Mouse (Mus musculus) liver, embryonic 13.5 days (tissue): ENCODE results near the gene Chst11. TPM values are rescaled to one million over a fixed set of nuclear protein-coding genes. Genes with fewer than 3 reads are reported as not detected.

Experiments used
- ATAC-seq: fragments of 200-750 bp; cut with Nextera tagmentation; 2 replicates; pipeline ENCODE4 v1.8.0; 2017; ENCODE audit warnings: low read depth, mild to moderate bottlenecking, moderate number of reproducible peaks, moderate library complexity
- DNase-seq: peaks from one replicate; pipeline ENCODE4 v3.0.0; 2022
- H3K27ac ChIP-seq: fragments of 300-500 bp; sonication (generic); 2 replicates; pipeline ENCODE4 v1.5.1; 2015; ENCODE audit warnings: moderate library complexity, mild to moderate bottlenecking, inconsistent platforms
- H3K27me3 ChIP-seq: fragments of 300-500 bp; sonication (generic); 2 replicates; pipeline ENCODE4 v1.6.1; 2015; ENCODE audit warnings: mild to moderate bottlenecking, inconsistent platforms
- H3K36me3 ChIP-seq: fragments of 300-500 bp; sonication (generic); 2 replicates; pipeline ENCODE4 v1.6.1; 2015; ENCODE audit warnings: mild to moderate bottlenecking, inconsistent platforms
- H3K4me1 ChIP-seq: fragments of 300-500 bp; sonication (generic); replicated peaks from 2 replicates; pipeline ENCODE4 v1.6.1; 2015; ENCODE audit warnings: inconsistent platforms
- H3K4me2 ChIP-seq: fragments of 300-500 bp; sonication (generic); 2 replicates; pipeline ENCODE4 v1.6.1; 2015; ENCODE audit warnings: inconsistent platforms, mild to moderate bottlenecking, moderate library complexity
- H3K4me3 ChIP-seq: fragments of 300-500 bp; sonication (generic); replicated peaks from 2 replicates; pipeline ENCODE4 v1.5.1; 2015; ENCODE audit warnings: mild to moderate bottlenecking, inconsistent platforms
- H3K9ac ChIP-seq: fragments of 300-500 bp; sonication (generic); 2 replicates; pipeline ENCODE4 v1.6.1; 2015; ENCODE audit warnings: mild to moderate bottlenecking, inconsistent platforms
- H3K9me3 ChIP-seq: fragments of 300-500 bp; sonication (generic); replicated peaks from 2 replicates; pipeline ENCODE4 v1.6.1; 2016; ENCODE audit warnings: inconsistent platforms
- WGBS: fragments of 180-500 bp; shearing (Covaris S2); methylation state at CpG from one replicate; pipeline ENCODE4 v1.1.7; 2015; ENCODE audit not compliant: insufficient replicate concordance; 5-methylcytosine and 5-hydroxymethylcytosine counted together
- polyA plus RNA-seq: library from polyadenylated mRNA; unstranded; fragments of >200 nt; fragmentation: Nextera tagmentation; extraction: Ambion mirVana; gene quantifications from 2 replicates; pipeline ENCODE4 v1.2.1, GENCODE M21; 2015

The Chst11 gene
- 1.2 and 1.3 TPM in 2 replicates for polyA plus RNA-seq

DNA sequence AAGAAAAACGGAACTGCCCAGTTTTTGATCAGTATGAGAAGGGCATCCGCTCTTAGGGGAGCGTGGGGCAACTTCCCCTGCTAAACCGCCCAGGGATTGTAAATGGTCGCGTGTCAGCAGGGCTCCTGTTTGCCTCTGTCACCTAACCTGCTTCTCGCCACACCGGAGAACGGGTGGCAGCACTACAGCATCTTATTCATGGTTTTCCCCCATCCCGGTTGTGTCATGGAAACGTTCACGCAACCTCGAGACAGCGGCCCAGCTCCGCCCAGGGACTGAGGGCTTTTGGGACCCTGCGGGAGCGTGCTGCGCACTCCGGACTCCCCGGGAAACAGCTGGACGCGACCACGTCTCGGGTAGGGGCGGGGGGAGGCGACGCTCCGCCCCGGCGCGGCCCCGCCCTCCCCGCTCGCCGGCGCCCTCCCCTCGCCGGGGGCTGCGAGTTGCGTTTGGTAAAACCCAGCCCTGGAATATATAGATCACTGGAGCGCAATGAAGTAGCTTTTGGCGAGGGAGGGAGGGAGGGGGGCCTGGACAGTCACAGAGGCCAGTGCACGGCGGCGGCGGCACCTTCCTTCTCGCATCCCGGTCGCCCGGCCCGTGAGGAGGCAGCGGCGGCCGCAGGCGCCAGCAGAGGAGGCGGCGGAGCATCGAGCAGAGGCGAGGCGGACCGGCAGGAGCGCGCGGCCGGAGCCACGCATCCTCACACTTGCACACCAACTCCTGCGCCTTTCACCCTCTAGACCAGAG lies at the start of gene Chst11:
Gene Chst11 (plus strand): TSS at position 549 of the 750 bp plus-strand sequence.
- H3K4me3 ChIP-seq: peak within 1 kb of the TSS; percentile 90
- WGBS: under 1% methylated on average over 67 of the region's 67 CpGs
- H3K27ac ChIP-seq: peak within 1 kb of the TSS; percentile 92
- H3K9ac ChIP-seq: peak within 1 kb of the TSS; percentile 94
- H3K4me2 ChIP-seq: peak within 1 kb of the TSS; percentile 92
- peaks cover 55% of the 10 kb centered on the region for H3K4me1 ChIP-seq
- H3K36me3 ChIP-seq: no peaks in the 10 kb centered on the region
- ATAC-seq (peak; percentile 85), DNase-seq (peak; percentile 69)
- H3K27me3 ChIP-seq: peaks cover 48% of the 10 kb centered on the region
- no peaks in the 10 kb centered on the region for H3K9me3 ChIP-seq

DNA sequence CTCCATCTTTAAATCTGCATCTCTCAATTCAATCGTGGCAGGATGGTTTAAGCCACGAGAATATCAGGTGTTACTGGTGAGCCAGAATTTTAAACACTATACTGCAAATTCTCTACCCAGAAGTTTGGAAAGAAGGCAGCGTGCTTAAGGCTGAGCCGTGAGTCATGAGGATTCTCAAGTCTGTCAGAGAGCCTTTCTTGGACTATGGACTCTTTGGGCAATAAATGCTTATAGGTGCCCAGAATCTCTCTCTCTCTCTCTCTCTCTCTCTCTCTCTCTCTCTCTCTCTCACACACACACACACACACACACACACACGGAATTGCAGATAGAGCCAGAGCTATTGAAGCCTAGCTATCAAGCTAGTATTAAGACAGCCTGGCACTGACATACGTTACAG lies 49.5 kb upstream of the Chst11 start:
- Histone ChIP-seq H3K36me3 (no peaks in the 10 kb centered on the region), H3K4me1 (no peaks in the 10 kb centered on the region), H3K4me2 (no peak overlapping the region), H3K27ac (no peak overlapping the region), H3K4me3 (no peak overlapping the region), H3K9me3 (peaks cover 3% of the 10 kb centered on the region; the same call in 1 of the 2 replicates), H3K9ac (no peak overlapping the region), H3K27me3 (peaks cover 8% of the 10 kb centered on the region)
- no peak for DNase-seq
- whole genome bisulfite sequencing: 71% methylated on average over 6 of the region's 6 CpGs
- ATAC-seq: no peak

DNA sequence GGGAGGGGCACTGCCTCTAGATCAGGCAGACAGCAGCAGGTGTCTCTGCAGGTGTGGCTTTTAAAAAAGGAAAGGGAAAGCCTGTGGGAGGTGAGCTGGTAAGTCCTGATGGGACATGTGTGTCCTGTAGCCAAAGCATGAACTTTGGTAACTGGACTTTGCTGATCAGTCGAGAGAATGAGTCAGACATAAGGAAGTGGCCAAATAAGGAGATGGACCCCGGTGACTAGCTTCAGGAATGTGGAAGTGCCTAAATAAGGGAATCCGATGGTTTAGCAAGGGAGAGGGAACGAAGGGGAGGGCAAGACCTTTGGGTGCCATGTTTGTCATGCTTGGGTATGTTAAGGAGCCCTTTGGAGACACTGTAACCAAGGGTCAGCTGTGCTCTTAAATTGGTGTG lies 31.9 kb upstream of the Chst11 start:
- no peak for ATAC-seq
- Histone ChIP-seq H3K4me1 (no peaks in the 10 kb centered on the region), H3K9ac (no peak overlapping the region), H3K4me3 (no peak overlapping the region), H3K4me2 (no peak overlapping the region), H3K27ac (no peak overlapping the region), H3K36me3 (no peaks in the 10 kb centered on the region), H3K27me3 (peaks cover 7% of the 10 kb centered on the region), H3K9me3 (no peaks in the 10 kb centered on the region; the same call in 1 of the 2 replicates)
- 43% methylated on average over 4 of the region's 4 CpGs for WGBS
- DNase-seq: no peak

DNA sequence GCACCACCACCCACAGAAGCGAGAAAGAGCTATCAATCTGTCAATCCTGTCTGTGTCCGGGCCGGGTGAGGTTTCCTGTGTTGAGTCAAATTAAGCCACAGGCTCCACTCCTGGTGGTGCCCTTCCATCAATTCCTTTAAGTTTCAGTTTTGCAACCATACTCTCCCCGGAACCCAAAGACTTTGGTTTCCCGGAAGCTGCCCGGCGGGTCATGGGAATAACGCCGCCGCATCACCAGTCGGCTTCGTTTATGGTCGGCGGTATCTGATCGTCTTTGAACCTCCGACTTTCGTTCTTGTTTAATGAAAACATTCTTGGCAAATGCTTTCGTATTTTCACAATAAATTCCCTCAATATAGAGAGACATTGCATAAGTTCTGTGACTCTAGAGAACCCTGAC lies 30.2 kb upstream of the Chst11 start:
- DNase-seq: no peak
- Histone ChIP-seq H3K9me3 (no peaks in the 10 kb centered on the region; the same call in 1 of the 2 replicates), H3K36me3 (no peaks in the 10 kb centered on the region), H3K9ac (no peak overlapping the region), H3K4me3 (no peak overlapping the region), H3K27ac (no peak overlapping the region), H3K4me1 (no peaks in the 10 kb centered on the region), H3K27me3 (peaks cover 7% of the 10 kb centered on the region), H3K4me2 (no peak overlapping the region)
- 78% methylated on average over 18 of the region's 18 CpGs for WGBS
- ATAC-seq: peak; percentile 72; the same call in 1 of the 2 replicates

DNA sequence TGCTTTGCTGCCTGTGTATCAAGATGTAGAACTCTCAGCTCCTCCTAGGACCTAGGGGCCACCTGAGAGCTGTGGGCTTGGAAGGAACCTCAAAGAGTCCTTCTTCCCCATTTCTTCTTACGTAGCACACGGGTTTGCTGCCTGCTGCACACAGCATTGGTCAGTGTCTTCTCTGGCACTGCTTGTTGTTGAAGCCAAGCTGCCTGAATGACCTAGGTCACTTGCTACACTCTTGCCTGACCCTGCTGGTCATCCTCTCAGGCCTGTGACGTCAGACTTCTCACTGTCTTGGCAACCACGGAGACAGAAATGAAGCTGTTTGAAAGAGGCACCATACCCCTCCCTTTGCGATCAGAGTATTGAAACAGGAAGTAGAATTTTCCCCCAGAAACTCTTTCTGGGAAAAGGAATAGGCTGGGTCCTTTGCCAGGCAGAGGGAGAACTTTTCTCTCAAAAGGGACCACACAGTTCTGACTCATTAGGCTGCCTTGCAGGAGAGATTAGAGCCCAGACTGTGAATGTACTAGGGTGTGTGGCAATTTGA lies 27.0 kb upstream of the Chst11 start:
- no peak overlapping the region for H3K9ac ChIP-seq
- H3K4me1 ChIP-seq: peaks cover 21% of the 10 kb centered on the region
- H3K27me3 ChIP-seq: peaks cover 7% of the 10 kb centered on the region; the same call in 1 of the 2 replicates
- no peak for ATAC-seq
- H3K27ac ChIP-seq: no peak overlapping the region
- 30% methylated on average over 5 of the region's 5 CpGs for WGBS
- H3K9me3 ChIP-seq: no peaks in the 10 kb centered on the region; the same call in 1 of the 2 replicates
- no peak overlapping the region for H3K4me3 ChIP-seq
- no peaks in the 10 kb centered on the region for H3K36me3 ChIP-seq
- no peak for DNase-seq
- H3K4me2 ChIP-seq: no peak overlapping the region

DNA sequence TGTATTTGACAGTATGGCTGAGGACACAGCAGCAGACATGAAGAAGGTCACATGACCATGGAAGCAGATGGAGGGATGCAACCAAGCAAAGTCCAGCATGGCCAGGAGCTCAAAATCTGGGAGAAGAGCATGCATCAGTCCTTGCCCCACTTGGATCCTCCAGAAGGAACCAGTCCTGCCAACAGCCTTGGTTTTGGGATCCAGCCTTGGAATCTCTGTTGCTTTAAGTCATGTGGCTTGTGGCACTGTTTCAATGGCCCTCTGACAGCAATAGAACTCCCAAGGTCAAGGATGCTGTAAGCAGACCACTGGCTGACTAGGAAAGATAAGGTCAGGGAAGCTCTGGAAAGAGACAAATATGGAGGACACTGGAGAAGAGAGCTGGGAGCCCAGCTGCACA lies 26.0 kb upstream of the Chst11 start:
- no peak overlapping the region for H3K4me2 ChIP-seq
- no peaks in the 10 kb centered on the region; the same call in 1 of the 2 replicates for H3K9me3 ChIP-seq
- ATAC-seq (no peak), DNase-seq (no peak)
- H3K27ac ChIP-seq: no peak overlapping the region
- H3K4me1 ChIP-seq: peaks cover 21% of the 10 kb centered on the region
- peaks cover under 1% of the 10 kb centered on the region; the same call in 1 of the 2 replicates for H3K27me3 ChIP-seq
- no peak overlapping the region for H3K4me3 ChIP-seq
- H3K9ac ChIP-seq: no peak overlapping the region
- H3K36me3 ChIP-seq: no peaks in the 10 kb centered on the region

DNA sequence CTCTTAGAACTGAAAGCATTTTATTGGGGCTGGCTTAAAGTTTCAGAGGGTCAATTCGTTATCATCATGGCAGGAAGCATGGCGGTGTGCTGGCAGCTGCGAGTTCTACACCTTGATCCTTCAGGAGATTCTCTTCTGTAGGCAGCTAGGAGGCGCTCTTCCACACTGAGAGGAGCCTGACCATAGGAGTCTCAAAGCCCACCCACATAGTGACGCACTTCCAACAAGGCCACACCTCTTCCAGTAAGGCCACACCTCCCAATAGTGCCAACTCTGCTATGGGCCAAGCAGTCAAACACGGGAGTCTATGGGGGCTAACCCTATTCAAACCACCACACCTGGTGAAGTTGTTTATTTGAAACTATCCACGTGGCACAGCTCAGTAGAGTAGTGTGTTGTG lies 24.0 kb upstream of the Chst11 start:
- no peak overlapping the region for H3K9ac ChIP-seq
- H3K4me2 ChIP-seq: peak overlapping the region; percentile 28

DNA sequence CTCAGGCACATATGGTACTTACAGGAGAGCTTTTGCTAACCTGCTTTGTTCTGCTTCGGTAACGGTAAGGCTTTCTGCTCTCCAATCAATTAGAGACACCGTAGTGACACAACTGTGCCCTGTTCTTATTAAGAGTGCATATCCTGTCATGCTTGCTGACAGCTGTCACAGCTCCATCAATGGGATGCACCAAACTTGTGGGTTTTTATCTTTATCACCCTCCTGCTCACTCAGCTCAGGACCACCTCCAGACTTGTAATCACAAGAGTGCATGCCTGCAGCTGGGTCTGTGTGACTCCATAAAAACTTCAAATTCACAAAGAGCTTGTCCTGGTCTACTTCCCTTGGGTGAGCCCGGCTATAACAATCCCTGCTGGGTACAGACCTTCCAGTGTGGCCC lies 23.3 kb upstream of the Chst11 start:
- ATAC-seq (peak; percentile 78), DNase-seq (peak; percentile 26)
- H3K4me1 ChIP-seq: peaks cover 21% of the 10 kb centered on the region

More for the DNA sequence above, 24.0 kb upstream of the Chst11 start:
- Histone ChIP-seq H3K27me3 (no peaks in the 10 kb centered on the region), H3K4me1 (peaks cover 21% of the 10 kb centered on the region), H3K9me3 (no peaks in the 10 kb centered on the region), H3K4me3 (no peak overlapping the region), H3K36me3 (no peaks in the 10 kb centered on the region), H3K27ac (peak overlapping the region; percentile 70)
- peak; percentile 67 for DNase-seq
- WGBS: 27% methylated on average over 7 of the region's 7 CpGs
- ATAC-seq: peak; percentile 95

DNA sequence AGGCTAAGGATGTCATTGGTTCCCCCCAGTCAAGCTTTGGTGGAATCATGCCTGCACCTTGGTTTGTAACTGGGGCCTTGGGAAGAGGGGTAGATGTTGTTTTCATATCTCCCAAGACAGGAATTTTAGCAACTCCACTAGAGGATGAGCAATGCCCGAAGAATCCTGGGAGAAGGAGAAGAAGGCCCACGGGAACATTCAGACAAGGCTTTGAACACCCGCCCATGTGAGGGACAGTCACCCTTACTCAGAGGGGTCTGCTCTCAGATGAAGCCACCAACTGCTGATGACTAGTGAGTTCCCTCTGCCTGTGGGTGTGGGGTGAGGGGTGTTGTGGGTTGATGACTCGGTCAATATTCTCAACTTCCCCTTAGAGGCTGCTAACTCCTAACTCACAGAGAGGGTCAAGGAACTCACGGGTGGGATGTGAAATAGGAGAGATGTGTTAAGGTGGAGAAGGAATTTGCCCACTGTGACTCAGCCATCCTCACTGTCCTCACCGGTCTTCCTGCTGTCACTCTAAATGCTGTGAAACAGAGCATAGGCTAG lies 22.8 kb upstream of the Chst11 start:
- WGBS: 38% methylated on average over 6 of the region's 6 CpGs
- H3K9ac ChIP-seq: peak overlapping the region; percentile 46; the same call in 1 of the 2 replicates
- H3K4me1 ChIP-seq: peaks cover 21% of the 10 kb centered on the region
- 0 out of 2 replicates have a peak overlapping the region, but pooled peaks have one; percentile 0 for H3K4me2 ChIP-seq
- no peak for DNase-seq
- no peak for ATAC-seq
- H3K27ac ChIP-seq: peak overlapping the region; percentile 70
- H3K27me3 ChIP-seq: 0 out of 2 replicates have a peak, but pooled peaks cover 2% of the 10 kb centered on the region
- H3K9me3 ChIP-seq: no peaks in the 10 kb centered on the region
- no peaks in the 10 kb centered on the region for H3K36me3 ChIP-seq
- no peak overlapping the region for H3K4me3 ChIP-seq

More for the DNA sequence above, 23.3 kb upstream of the Chst11 start:
- H3K4me2 ChIP-seq: peak overlapping the region; percentile 28; the same call in 1 of the 2 replicates
- WGBS: 32% methylated on average over 4 of the region's 4 CpGs
- H3K27ac ChIP-seq: peak overlapping the region; percentile 70
- no peak overlapping the region for H3K4me3 ChIP-seq
- no peaks in the 10 kb centered on the region for H3K36me3 ChIP-seq
- peak overlapping the region; percentile 46; the same call in 1 of the 2 replicates for H3K9ac ChIP-seq
- H3K27me3 ChIP-seq: 0 out of 2 replicates have a peak, but pooled peaks cover 2% of the 10 kb centered on the region
- no peaks in the 10 kb centered on the region for H3K9me3 ChIP-seq

DNA sequence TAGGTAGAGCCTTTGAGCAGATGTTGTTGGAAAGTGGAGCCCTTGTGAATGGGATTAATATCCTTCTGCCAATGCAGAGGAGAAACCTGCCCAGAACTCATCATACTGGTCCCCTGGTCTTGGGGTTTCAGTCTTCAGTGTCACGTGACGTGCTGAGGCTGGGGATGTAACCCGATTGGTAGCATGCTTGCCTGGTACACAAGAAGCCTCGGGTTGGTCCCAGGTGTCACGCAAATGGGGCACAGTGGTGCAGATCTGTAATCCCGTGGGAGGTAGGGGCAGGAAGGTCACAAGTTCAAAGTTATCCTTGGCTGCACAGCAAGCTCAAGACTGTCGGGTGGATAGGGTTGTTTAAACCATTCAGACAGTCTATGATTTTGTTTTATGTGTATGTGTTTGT lies 20.8 kb upstream of the Chst11 start:
- no peak overlapping the region for H3K9ac ChIP-seq
- H3K9me3 ChIP-seq: no peaks in the 10 kb centered on the region
- 0 out of 2 replicates have a peak, but pooled peaks cover 2% of the 10 kb centered on the region for H3K27me3 ChIP-seq
- H3K4me3 ChIP-seq: no peak overlapping the region
- no peak overlapping the region for H3K27ac ChIP-seq
- no peak overlapping the region for H3K4me2 ChIP-seq
- 67% methylated on average over 7 of the region's 7 CpGs for WGBS
- no peak for ATAC-seq
- no peaks in the 10 kb centered on the region for H3K36me3 ChIP-seq
- peaks cover 27% of the 10 kb centered on the region for H3K4me1 ChIP-seq
- DNase-seq: no peak

DNA sequence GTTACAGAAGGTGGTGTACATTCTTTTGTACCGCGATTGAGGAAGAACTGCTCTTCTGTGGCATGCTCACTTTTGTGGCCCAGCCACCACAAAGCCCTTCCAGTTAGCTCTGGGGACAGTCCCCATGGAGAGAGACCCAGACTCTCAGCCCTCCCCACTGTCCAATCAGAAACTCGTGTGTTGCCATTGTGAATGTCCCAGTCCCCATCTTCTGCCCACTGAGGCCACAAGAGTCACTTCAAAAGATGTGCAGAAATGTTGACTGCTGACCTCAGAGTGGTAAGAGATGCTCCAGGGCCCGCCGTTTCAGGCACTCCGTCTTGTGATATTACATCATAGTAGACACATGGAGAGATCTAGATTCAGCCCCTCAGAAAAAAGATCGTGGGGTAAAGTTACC lies 18.6 kb upstream of the Chst11 start:
- no peak overlapping the region for H3K27ac ChIP-seq
- no peak for DNase-seq
- H3K27me3 ChIP-seq: 0 out of 2 replicates have a peak, but pooled peaks cover 2% of the 10 kb centered on the region
- peaks cover 26% of the 10 kb centered on the region for H3K4me1 ChIP-seq
- H3K9me3 ChIP-seq: no peaks in the 10 kb centered on the region
- WGBS: 61% methylated on average over 7 of the region's 7 CpGs
- no peaks in the 10 kb centered on the region for H3K36me3 ChIP-seq
- H3K4me3 ChIP-seq: no peak overlapping the region
- ATAC-seq: no peak
- H3K9ac ChIP-seq: no peak overlapping the region
- H3K4me2 ChIP-seq: no peak overlapping the region
